Mouse (Mus musculus) bone marrow, adult 2 months (tissue): ENCODE data around the gene Cep57l1.

ENCODE experiments used
- CTCF ChIP-seq: fragments of 200-500 bp; IDR thresholded peaks from 2 replicates; pipeline ENCODE4 v1.5.1; 2011; ENCODE audit warnings: low read length, control low read depth; ENCODE audit not compliant: control insufficient read depth, insufficient read depth
- POLR2A ChIP-seq: fragments of 200-500 bp; IDR thresholded peaks from 2 replicates; pipeline ENCODE4 v1.6.1; 2011; ENCODE audit warnings: low read depth, mild to moderate bottlenecking, control low read depth, low read length, borderline replicate concordance; ENCODE audit not compliant: control insufficient read depth

- no peak for TF ChIP-seq CTCF
- TF ChIP-seq POLR2A: no peak
Measured at GRCm38 (mm10) chr10:41715557-41715956, 94.1 kb downstream of the Cep57l1 start.
